In the genomic region with DNA sequence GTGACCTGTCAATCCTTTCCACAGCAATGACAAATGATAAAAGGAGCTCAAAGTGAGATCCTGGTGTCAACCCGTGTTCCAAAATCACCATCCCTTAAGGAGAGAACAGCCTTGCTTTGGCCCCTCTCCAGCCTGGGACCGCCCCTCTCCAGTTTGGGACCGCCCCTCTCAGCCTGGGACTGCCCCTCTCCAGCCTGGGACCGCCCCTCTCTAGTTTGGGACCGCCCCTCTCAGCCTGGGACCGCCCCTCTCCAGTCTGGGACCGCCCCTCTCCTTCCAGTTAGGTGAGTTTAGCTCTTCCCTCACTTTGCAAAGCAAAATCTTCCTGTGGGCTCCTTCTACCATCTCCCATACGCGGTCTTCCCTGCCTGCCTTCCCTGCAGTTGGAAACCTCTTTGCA, we compare ENCODE assay signal across 22 mouse cellular contexts. TPM values are rescaled to one million over a fixed set of nuclear protein-coding genes. Genes with fewer than 3 reads are reported as not detected.
DNase-seq lines count a peak whose midpoint lies in the region; ATAC-seq and TF ChIP-seq lines count a peak whose summit lies in the region.
"Had no signal": no experiment of that assay in that cellular context is flagged by ENCODE, and none has a peak within 500 bp of the region (broad histone marks: within the 10 kb centered on the region; RNA-seq: fewer than 3 reads in every experiment).

No protein-coding gene starts in this region.

- no peak overlapping the region for H3K27ac ChIP-seq in intestine, postnatal 0 days (ENCODE audit: low read depth, low read length)
- no peak overlapping the region for H3K27ac ChIP-seq in intestine, embryonic 15.5 days
- H3K27ac ChIP-seq in lung, postnatal 0 days (ENCODE audit: low read length) = no peak overlapping the region
- no peak overlapping the region for H3K27ac ChIP-seq in stomach, postnatal 0 days (replicated peaks)
- H3K27ac ChIP-seq: embryonic facial prominence, embryonic 13.5 days; forebrain, embryonic 12.5 days; hindbrain, embryonic 12.5 days; left cerebral cortex, adult 2 months; limb, embryonic 10.5 days; neural tube, embryonic 12.5 days had no signal

- H3K36me3 ChIP-seq in intestine, postnatal 0 days (ENCODE audit: control insufficient read depth, insufficient read depth) = no peaks in the 10 kb centered on the region
- no peaks in the 10 kb centered on the region for H3K36me3 ChIP-seq in intestine, embryonic 15.5 days
- no peaks in the 10 kb centered on the region for H3K36me3 ChIP-seq in lung, postnatal 0 days (ENCODE audit: insufficient read depth, low read length)
- no peaks in the 10 kb centered on the region for H3K36me3 ChIP-seq in stomach, postnatal 0 days (ENCODE audit: control insufficient read depth, insufficient read depth, low read length)
- H3K36me3 ChIP-seq: embryonic facial prominence, embryonic 13.5 days; forebrain, embryonic 12.5 days; hindbrain, embryonic 12.5 days; limb, embryonic 10.5 days; neural tube, embryonic 12.5 days had no signal

- no peak overlapping the region for H3K4me3 ChIP-seq in intestine, postnatal 0 days (ENCODE audit: low read depth, low read length)
- H3K4me3 ChIP-seq in intestine, embryonic 15.5 days (replicated peaks) = no peak overlapping the region
- no peak overlapping the region for H3K4me3 ChIP-seq in lung, postnatal 0 days (ENCODE audit: low read depth, low read length)
- H3K4me3 ChIP-seq in stomach, postnatal 0 days (ENCODE audit: low read depth, low read length) = no peak overlapping the region
- H3K4me3 ChIP-seq: embryonic facial prominence, embryonic 13.5 days; erythroblast, embryonic 14.5 days; forebrain, embryonic 12.5 days; hindbrain, embryonic 12.5 days; left cerebral cortex, adult 2 months; limb, embryonic 10.5 days; neural tube, embryonic 12.5 days had no signal

- H3K9ac ChIP-seq in intestine, postnatal 0 days (ENCODE audit: low read depth, low read length) = no peak overlapping the region
- H3K9ac ChIP-seq in intestine, embryonic 15.5 days = no peak overlapping the region
- H3K9ac ChIP-seq in lung, postnatal 0 days (replicated peaks; ENCODE audit: low read depth) = no peak overlapping the region
- no peak overlapping the region for H3K9ac ChIP-seq in stomach, postnatal 0 days (ENCODE audit: low read length)
- H3K9ac ChIP-seq: embryonic facial prominence, embryonic 13.5 days; forebrain, embryonic 12.5 days; hindbrain, embryonic 12.5 days; neural tube, embryonic 12.5 days had no signal

- H3K27me3 ChIP-seq in intestine, postnatal 0 days (replicated peaks; ENCODE audit: control insufficient read depth, insufficient read depth, low read length) = peaks cover 10% of the 10 kb centered on the region
- H3K27me3 ChIP-seq in intestine, embryonic 15.5 days (replicated peaks) = peaks cover 5% of the 10 kb centered on the region; the same call in 1 of the 2 replicates
- H3K27me3 ChIP-seq in lung, postnatal 0 days (replicated peaks; ENCODE audit: insufficient read depth, low read length) = no peaks in the 10 kb centered on the region
- H3K27me3 ChIP-seq in stomach, postnatal 0 days (ENCODE audit: control insufficient read depth, insufficient read depth, low read length) = no peaks in the 10 kb centered on the region
- H3K27me3 ChIP-seq: forebrain, embryonic 12.5 days; neural tube, embryonic 12.5 days had no signal

- 36% methylated on average over 9 of the region's 9 CpGs for WGBS in intestine, postnatal 0 days
- WGBS in intestine, embryonic 15.5 days = 23% methylated on average over 9 of the region's 9 CpGs
- WGBS in lung, postnatal 0 days = 37% methylated on average over 9 of the region's 9 CpGs
- WGBS in stomach, postnatal 0 days = 41% methylated on average over 9 of the region's 9 CpGs

- no peak overlapping the region for H3K4me2 ChIP-seq in intestine, postnatal 0 days (replicated peaks; ENCODE audit: low read depth)
- H3K4me2 ChIP-seq in intestine, embryonic 15.5 days (replicated peaks) = no peak overlapping the region
- no peak overlapping the region for H3K4me2 ChIP-seq in lung, postnatal 0 days (replicated peaks; ENCODE audit: low read depth, low read length)
- no peak overlapping the region for H3K4me2 ChIP-seq in stomach, postnatal 0 days (replicated peaks; ENCODE audit: low read depth)
- H3K4me2 ChIP-seq: embryonic facial prominence, embryonic 13.5 days; forebrain, embryonic 12.5 days; hindbrain, embryonic 12.5 days; neural tube, embryonic 12.5 days had no signal

- H3K4me1 ChIP-seq in intestine, postnatal 0 days (replicated peaks; ENCODE audit: control insufficient read depth, insufficient read depth, low read length) = no peaks in the 10 kb centered on the region
- H3K4me1 ChIP-seq in intestine, embryonic 15.5 days (replicated peaks) = peaks cover 9% of the 10 kb centered on the region; the same call in 1 of the 2 replicates
- H3K4me1 ChIP-seq in lung, postnatal 0 days (ENCODE audit: insufficient read depth, low read depth, low read length) = no peaks in the 10 kb centered on the region
- no peaks in the 10 kb centered on the region for H3K4me1 ChIP-seq in stomach, postnatal 0 days (replicated peaks; ENCODE audit: control insufficient read depth, insufficient read depth)

- DNase-seq in lung, postnatal 0 days (ENCODE audit: low spot score) = no peak
- no peak for DNase-seq in lung, postnatal 14 days
- peak; percentile 64 for DNase-seq in R1 (ENCODE audit: low read depth, low spot score)
- peak; percentile 48 for DNase-seq in stomach, postnatal 0 days (ENCODE audit: low spot score)
- no peak for DNase-seq in cerebellum, postnatal 36 days
- DNase-seq in left cerebral cortex, adult 8-10 months (ENCODE audit: low spot score in 2 of 2) = no peak
- DNase-seq: cerebellum, adult 11 months; gastrocnemius, postnatal 25 days; kidney, adult 18-20 months; kidney, postnatal 10 days; midbrain, embryonic 14.5 days; thymus, postnatal 36 days had no signal

- H3K9me3 ChIP-seq in intestine, postnatal 0 days (ENCODE audit: control insufficient read depth) = no peaks in the 10 kb centered on the region
- no peaks in the 10 kb centered on the region for H3K9me3 ChIP-seq in intestine, embryonic 15.5 days
- no peaks in the 10 kb centered on the region for H3K9me3 ChIP-seq in lung, postnatal 0 days (ENCODE audit: low read length)
- H3K9me3 ChIP-seq in stomach, postnatal 0 days (ENCODE audit: control insufficient read depth, low read length) = no peaks in the 10 kb centered on the region
- H3K9me3 ChIP-seq: embryonic facial prominence, embryonic 13.5 days; forebrain, embryonic 12.5 days; hindbrain, embryonic 12.5 days; limb, embryonic 10.5 days; neural tube, embryonic 12.5 days had no signal

- no peak for TF ChIP-seq EP300 in lung, postnatal 0 days (IDR thresholded peaks at IDR 0.05)
- TF ChIP-seq EP300 in stomach, postnatal 0 days (optimal IDR thresholded peaks at IDR 0.05) = no peak

- ATAC-seq in intestine, postnatal 0 days = 0 out of 2 replicates have a peak, but pooled peaks have one; percentile 13
- no peak; the same call in 1 of the 2 replicates for ATAC-seq in intestine, embryonic 15.5 days
- peak; percentile 37; the same call in 1 of the 2 replicates for ATAC-seq in lung, postnatal 0 days
- ATAC-seq in stomach, postnatal 0 days (ENCODE audit: low FRiP score, low TSS enrichment) = peak; percentile 53
- ATAC-seq: CD4-positive, CD25-positive, alpha-beta regulatory T cell, adult 4 months had no signal

- TF ChIP-seq CTCF in intestine, postnatal 0 days (IDR thresholded peaks at IDR 0.05; ENCODE audit: low read depth) = no peak
- TF ChIP-seq CTCF in lung, postnatal 0 days (IDR thresholded peaks at IDR 0.05) = no peak
- TF ChIP-seq CTCF in stomach, postnatal 0 days (IDR thresholded peaks at IDR 0.05; ENCODE audit: low read depth) = no peak

RNA-seq across cellular contexts. Expression of a gene that starts 46.4 kb away (rescaled TPM):
- polyA plus RNA-seq in intestine, postnatal 0 days (2015; fragmentation: Nextera tagmentation; extraction: Ambion mirVana) = 6.1 and 9.4 TPM in 2 replicates
- 5.7 and 6.1 TPM in 2 replicates for polyA plus RNA-seq in intestine, embryonic 15.5 days (2015; fragmentation: Nextera tagmentation; extraction: Ambion mirVana)
- polyA plus RNA-seq in lung, postnatal 0 days (2015; fragmentation: Nextera tagmentation; extraction: Ambion mirVana) = 11.9 and 14.7 TPM in 2 replicates
- polyA plus RNA-seq in stomach, postnatal 0 days (2015; fragmentation: Nextera tagmentation; extraction: Ambion mirVana) = 7.0 TPM in 2 replicates
- total RNA-seq in left cerebral cortex, adult 8-10 months (2022) = 100 to 1,000 TPM; 135 to 195 (median 160) TPM

Comparison
In these comparisons a context has a peak if more than half of its experiments do, and no peak if none do; other contexts are left out.
1. DNase-seq: peak in R1 (single experiment) and stomach, postnatal 0 days (single experiment); none in lung, postnatal 0 days (single experiment), lung, postnatal 14 days (single experiment), cerebellum, postnatal 36 days (0 of 2) and left cerebral cortex, adult 8-10 months (0 of 2).